Mouse (Mus musculus) intestine, embryonic 16.5 days (tissue): ENCODE data around the gene Slc1a3. TPM values are rescaled to one million over a fixed set of nuclear protein-coding genes. Genes with fewer than 3 reads are reported as not detected.

Experiments used
- ATAC-seq: fragments of 200-750 bp; cut with Nextera tagmentation; 2 replicates; pipeline ENCODE4 v1.8.0; 2017; ENCODE audit warnings: moderate TSS enrichment, moderate library complexity
- H3K27ac ChIP-seq: fragments of 300-500 bp; sonication (generic); 2 replicates; pipeline ENCODE4 v1.5.1; 2014; ENCODE audit warnings: mild to moderate bottlenecking, low read length
- H3K27me3 ChIP-seq: fragments of 300-500 bp; sonication (generic); replicated peaks from 2 replicates; pipeline ENCODE4 v1.6.1; 2014; ENCODE audit warnings: low read length, control low read depth, mixed read lengths; ENCODE audit not compliant: control insufficient read depth, insufficient read depth
- H3K36me3 ChIP-seq: fragments of 300-500 bp; sonication (generic); 2 replicates; pipeline ENCODE4 v1.6.1; 2014; ENCODE audit warnings: low read length, control low read depth; ENCODE audit not compliant: control insufficient read depth, insufficient read depth
- H3K4me1 ChIP-seq: fragments of 300-500 bp; sonication (generic); 2 replicates; pipeline ENCODE4 v1.6.1; 2014; ENCODE audit warnings: low read length, control low read depth, mixed read lengths; ENCODE audit not compliant: control insufficient read depth, insufficient read depth
- H3K4me2 ChIP-seq: fragments of 300-500 bp; sonication (generic); 2 replicates; pipeline ENCODE4 v1.6.1; 2014; ENCODE audit warnings: low read depth, low read length, control low read depth
- H3K4me3 ChIP-seq: fragments of 300-500 bp; sonication (generic); 2 replicates; pipeline ENCODE4 v1.5.1; 2014; ENCODE audit warnings: mild to moderate bottlenecking, low read length
- H3K9ac ChIP-seq: fragments of 300-500 bp; sonication (generic); 2 replicates; pipeline ENCODE4 v1.6.1; 2014; ENCODE audit warnings: low read depth, low read length
- H3K9me3 ChIP-seq: fragments of 300-500 bp; sonication (generic); 2 replicates; pipeline ENCODE4 v1.6.1; 2016; ENCODE audit warnings: low read length, control low read depth; ENCODE audit not compliant: control insufficient read depth
- WGBS: fragments of 180-500 bp; shearing (Covaris S2); extraction: QIAGEN DNeasy Blood & Tissue Kit; methylation state at CpG from one replicate; pipeline ENCODE4 v1.1.7; 2014; 5-methylcytosine and 5-hydroxymethylcytosine counted together
- polyA plus RNA-seq: library from polyadenylated mRNA; unstranded; fragments of >200 nt; fragmentation: Nextera tagmentation; extraction: Ambion mirVana; gene quantifications from 2 replicates; pipeline ENCODE4 v1.2.1, GENCODE M21; 2015

Gene Slc1a3
- polyA plus RNA-seq, 1 experiment from 2014 or later = 4.0 TPM

GRCm38 (mm10) chr15:8667849-8668522 is 42.6 kb downstream of the Slc1a3 start:
- Histone ChIP-seq H3K4me1 (no peaks in the 10 kb centered on the region), H3K27ac (no peak overlapping the region), H3K9ac (no peak overlapping the region), H3K36me3 (no peaks in the 10 kb centered on the region), H3K27me3 (no peaks in the 10 kb centered on the region), H3K9me3 (no peaks in the 10 kb centered on the region), H3K4me3 (no peak overlapping the region), H3K4me2 (no peak overlapping the region)
- 93% methylated on average over 25 of the region's 25 CpGs for WGBS
- no peak for ATAC-seq

GRCm38 (mm10) chr15:8665675-8666350 is 44.8 kb downstream of the Slc1a3 start:
- no peak for ATAC-seq
- Histone ChIP-seq H3K9me3 (no peaks in the 10 kb centered on the region), H3K27ac (no peak overlapping the region), H3K4me3 (no peak overlapping the region), H3K9ac (no peak overlapping the region), H3K27me3 (no peaks in the 10 kb centered on the region), H3K4me2 (no peak overlapping the region), H3K36me3 (no peaks in the 10 kb centered on the region), H3K4me1 (no peaks in the 10 kb centered on the region)
- 86% methylated on average over 15 of the region's 15 CpGs for WGBS

- Histone ChIP-seq H3K27me3 (no peaks in the 10 kb centered on the region), H3K9ac (no peak overlapping the region), H3K27ac (no peak overlapping the region), H3K4me3 (no peak overlapping the region), H3K36me3 (no peaks in the 10 kb centered on the region), H3K4me2 (no peak overlapping the region), H3K9me3 (no peaks in the 10 kb centered on the region), H3K4me1 (peaks cover 7% of the 10 kb centered on the region; the same call in 1 of the 2 replicates)
- 65% methylated on average over 17 of the region's 17 CpGs for WGBS
- ATAC-seq = no peak
Observed at GRCm38 (mm10) chr15:8663348-8664099, 47.0 kb downstream of the Slc1a3 start.

- Histone ChIP-seq H3K4me3 (no peak overlapping the region), H3K27ac (no peak overlapping the region), H3K4me1 (peaks cover 7% of the 10 kb centered on the region; the same call in 1 of the 2 replicates), H3K9ac (no peak overlapping the region), H3K27me3 (no peaks in the 10 kb centered on the region), H3K36me3 (no peaks in the 10 kb centered on the region), H3K4me2 (no peak overlapping the region), H3K9me3 (no peaks in the 10 kb centered on the region)
- no peak for ATAC-seq
- 53% methylated on average over 6 of the region's 6 CpGs for WGBS
Observed at GRCm38 (mm10) chr15:8661856-8662255, 48.7 kb downstream of the Slc1a3 start.

GRCm38 (mm10) chr15:8659977-8660376 is 50.6 kb downstream of the Slc1a3 start:
- H3K4me2 ChIP-seq = no peak overlapping the region
- 69% methylated on average over 4 of the region's 4 CpGs for WGBS
- no peak overlapping the region for H3K9ac ChIP-seq
- H3K4me1 ChIP-seq = peaks cover 7% of the 10 kb centered on the region; the same call in 1 of the 2 replicates
- no peak for ATAC-seq
- H3K27me3 ChIP-seq = no peaks in the 10 kb centered on the region
- H3K36me3 ChIP-seq = no peaks in the 10 kb centered on the region
- no peak overlapping the region for H3K4me3 ChIP-seq
- H3K27ac ChIP-seq = no peak overlapping the region
- H3K9me3 ChIP-seq = no peaks in the 10 kb centered on the region

- H3K27ac ChIP-seq = no peak overlapping the region
Observed at GRCm38 (mm10) chr15:8659483-8659971, 51.0 kb downstream of the Slc1a3 start.

GRCm38 (mm10) chr15:8658086-8658980 is 52.2 kb downstream of the Slc1a3 start:
- ATAC-seq = no peak
- peaks cover 7% of the 10 kb centered on the region; the same call in 1 of the 2 replicates for H3K4me1 ChIP-seq
- H3K27ac ChIP-seq = no peak overlapping the region
- no peaks in the 10 kb centered on the region for H3K36me3 ChIP-seq
- H3K4me3 ChIP-seq = no peak overlapping the region
- no peaks in the 10 kb centered on the region for H3K9me3 ChIP-seq
- H3K4me2 ChIP-seq = no peak overlapping the region
- 79% methylated on average over 8 of the region's 8 CpGs for WGBS
- no peaks in the 10 kb centered on the region for H3K27me3 ChIP-seq
- H3K9ac ChIP-seq = no peak overlapping the region

More at GRCm38 (mm10) chr15:8659483-8659971, 51.0 kb downstream of the Slc1a3 start:
- no peak overlapping the region for H3K4me2 ChIP-seq
- ATAC-seq = no peak
- WGBS = 34% methylated on average over 8 of the region's 8 CpGs
- no peaks in the 10 kb centered on the region for H3K27me3 ChIP-seq
- H3K4me1 ChIP-seq = peaks cover 7% of the 10 kb centered on the region; the same call in 1 of the 2 replicates
- no peak overlapping the region for H3K4me3 ChIP-seq
- no peaks in the 10 kb centered on the region for H3K36me3 ChIP-seq
- no peaks in the 10 kb centered on the region for H3K9me3 ChIP-seq
- H3K9ac ChIP-seq = no peak overlapping the region

GRCm38 (mm10) chr15:8655251-8655650 is 55.3 kb downstream of the Slc1a3 start:
- Histone ChIP-seq H3K9me3 (no peaks in the 10 kb centered on the region), H3K36me3 (no peaks in the 10 kb centered on the region), H3K4me3 (no peak overlapping the region), H3K9ac (no peak overlapping the region), H3K4me1 (peaks cover 7% of the 10 kb centered on the region; the same call in 1 of the 2 replicates), H3K4me2 (no peak overlapping the region), H3K27ac (no peak overlapping the region), H3K27me3 (no peaks in the 10 kb centered on the region)
- 63% methylated on average over 9 of the region's 9 CpGs for WGBS
- ATAC-seq = no peak
